Mouse (Mus musculus) hindbrain, embryonic 16.5 days (tissue): ENCODE measurements around the gene Mink1. TPM values are rescaled to one million over a fixed set of nuclear protein-coding genes. Genes with fewer than 3 reads are reported as not detected.
"Not testable (repeated sequence)": the region's sequence is repeated elsewhere in the genome, so short reads cannot be mapped to it uniquely, and the experiment has no call there.

ENCODE experiments used
- ATAC-seq: fragments of 200-750 bp; cut with Nextera tagmentation; 2 replicates; pipeline ENCODE4 v1.8.0; 2017; ENCODE audit warnings: moderate TSS enrichment, moderate library complexity
- H3K27ac ChIP-seq: fragments of 300-500 bp; sonication (generic); 2 replicates; pipeline ENCODE4 v1.5.1; 2014; ENCODE audit warnings: low read depth, mild to moderate bottlenecking, control low read depth, low read length, moderate library complexity
- H3K27me3 ChIP-seq: fragments of 300-500 bp; sonication (generic); replicated peaks from 2 replicates; pipeline ENCODE4 v1.6.1; 2014; ENCODE audit warnings: low read length; ENCODE audit not compliant: control insufficient read depth, insufficient read depth
- H3K36me3 ChIP-seq: fragments of 300-500 bp; sonication (generic); 2 replicates; pipeline ENCODE4 v1.6.1; 2014; ENCODE audit warnings: mild to moderate bottlenecking, low read length, moderate library complexity, mixed read lengths; ENCODE audit not compliant: control insufficient read depth, insufficient read depth
- H3K4me1 ChIP-seq: fragments of 300-500 bp; sonication (generic); 2 replicates; pipeline ENCODE4 v1.6.1; 2014; ENCODE audit warnings: low read depth, low read length; ENCODE audit not compliant: control insufficient read depth, insufficient read depth
- H3K4me2 ChIP-seq: fragments of 300-500 bp; sonication (generic); 2 replicates; pipeline ENCODE4 v1.6.1; 2014; ENCODE audit warnings: mild to moderate bottlenecking, low read length, control low read depth, moderate library complexity
- H3K4me3 ChIP-seq: fragments of 300-500 bp; sonication (generic); 2 replicates; pipeline ENCODE4 v1.5.1; 2014; ENCODE audit warnings: mild to moderate bottlenecking, low read length, control low read depth, moderate library complexity
- H3K9ac ChIP-seq: fragments of 300-500 bp; sonication (generic); 2 replicates; pipeline ENCODE4 v1.6.1; 2014; ENCODE audit warnings: low read depth, mild to moderate bottlenecking, control low read depth, low read length, moderate library complexity
- H3K9me3 ChIP-seq: fragments of 300-500 bp; sonication (generic); 2 replicates; pipeline ENCODE4 v1.6.1; 2014; ENCODE audit warnings: mild to moderate bottlenecking, low read length, moderate library complexity; ENCODE audit not compliant: control insufficient read depth
- WGBS: fragments of 180-500 bp; shearing (Covaris S2); extraction: QIAGEN DNeasy Blood & Tissue Kit; methylation state at CpG from one replicate; pipeline ENCODE4 v1.1.7; 2014; 5-methylcytosine and 5-hydroxymethylcytosine counted together
- polyA plus RNA-seq: library from polyadenylated mRNA; unstranded; fragments of >200 nt; fragmentation: Nextera tagmentation; extraction: Ambion mirVana; gene quantifications from 2 replicates; pipeline ENCODE4 v1.2.1, GENCODE M21; 2015

Mink1 gene
- polyA plus RNA-seq, 1 experiment from 2014 or later, result 14.4 TPM

- Histone ChIP-seq H3K4me3 (peak overlapping the region; percentile 74), H3K36me3 (peaks cover 23% of the 10 kb centered on the region), H3K27me3 (no peaks in the 10 kb centered on the region), H3K4me2 (peak overlapping the region; percentile 60), H3K9me3 (no peaks in the 10 kb centered on the region), H3K9ac (peak overlapping the region; percentile 33; the same call in 1 of the 2 replicates), H3K4me1 (peaks cover 12% of the 10 kb centered on the region), H3K27ac (no peak overlapping the region)
- WGBS, result 9% methylated on average over 8 of the region's 8 CpGs
- ATAC-seq, result peak; percentile 28
Measured at GRCm38 (mm10) chr11:70524782-70525181, 37.9 kb upstream of the Mink1 start.

GRCm38 (mm10) chr11:70525184-70525678, 37.5 kb upstream of the Mink1 start, which contains the start of gene Psmb6:
Gene Psmb6 (plus strand): TSS chr11:70525367.
- Histone ChIP-seq H3K4me1 (peaks cover 10% of the 10 kb centered on the region), H3K4me2 (peak within 1 kb of the TSS; percentile 73), H3K36me3 (peaks cover 23% of the 10 kb centered on the region), H3K4me3 (peak within 1 kb of the TSS; percentile 74), H3K27me3 (no peaks in the 10 kb centered on the region), H3K9me3 (no peaks in the 10 kb centered on the region), H3K27ac (peak within 1 kb of the TSS; percentile 66; the same call in 1 of the 2 replicates), H3K9ac (peak within 1 kb of the TSS; percentile 76)
- under 1% methylated on average over 25 of the region's 26 CpGs for WGBS
- ATAC-seq, result peak; percentile 96

- Histone ChIP-seq H3K4me3 (peak overlapping the region; percentile 74), H3K27me3 (no peaks in the 10 kb centered on the region), H3K9me3 (no peaks in the 10 kb centered on the region), H3K4me2 (peak overlapping the region; percentile 73), H3K36me3 (peaks cover 23% of the 10 kb centered on the region), H3K27ac (peak overlapping the region; percentile 66; the same call in 1 of the 2 replicates), H3K4me1 (peaks cover 10% of the 10 kb centered on the region), H3K9ac (peak overlapping the region; percentile 76)
- peak; percentile 18 for ATAC-seq
- 4% methylated on average over 12 of the region's 12 CpGs for WGBS
Measured at GRCm38 (mm10) chr11:70525726-70526125, 37.0 kb upstream of the Mink1 start.

GRCm38 (mm10) chr11:70526211-70526610, 36.5 kb upstream of the Mink1 start:
- Histone ChIP-seq H3K4me1 (peaks cover 10% of the 10 kb centered on the region), H3K27ac (no peak overlapping the region), H3K36me3 (peaks cover 23% of the 10 kb centered on the region), H3K9me3 (no peaks in the 10 kb centered on the region), H3K4me3 (peak overlapping the region; percentile 74), H3K4me2 (peak overlapping the region; percentile 73), H3K9ac (peak overlapping the region; percentile 76; the same call in 1 of the 2 replicates), H3K27me3 (no peaks in the 10 kb centered on the region)
- 89% methylated on average over 11 of the region's 12 CpGs for whole genome bisulfite sequencing
- no peak for ATAC-seq

GRCm38 (mm10) chr11:70528610-70529009, 34.1 kb upstream of the Mink1 start:
- H3K9me3 ChIP-seq, result no peaks in the 10 kb centered on the region
- no peak overlapping the region for H3K4me3 ChIP-seq
- no peaks in the 10 kb centered on the region for H3K27me3 ChIP-seq
- no peak overlapping the region for H3K27ac ChIP-seq
- no peak overlapping the region for H3K4me2 ChIP-seq
- peaks cover 23% of the 10 kb centered on the region for H3K36me3 ChIP-seq
- 88% methylated on average over 7 of the region's 7 CpGs for WGBS
- H3K4me1 ChIP-seq, result peaks cover 10% of the 10 kb centered on the region
- H3K9ac ChIP-seq, result no peak overlapping the region
- ATAC-seq, result no peak

- H3K27ac ChIP-seq, result not testable (repeated sequence)
- 90% methylated on average over 2 of the region's 2 CpGs for WGBS
Measured at GRCm38 (mm10) chr11:70531065-70531464, 31.6 kb upstream of the Mink1 start.

GRCm38 (mm10) chr11:70532839-70533238, 29.8 kb upstream of the Mink1 start, which contains the start of gene Gm40193:
Gene Gm40193 (minus strand): TSS chr11:70532939.
- no peaks in the 10 kb centered on the region for H3K9me3 ChIP-seq
- no peak within 1 kb of the TSS for H3K27ac ChIP-seq
- 81% methylated on average over 6 of the region's 6 CpGs for WGBS
- no peak for ATAC-seq
- no peak within 1 kb of the TSS for H3K9ac ChIP-seq
- H3K4me2 ChIP-seq, result no peak within 1 kb of the TSS
- no peak within 1 kb of the TSS for H3K4me3 ChIP-seq
- no peaks in the 10 kb centered on the region for H3K4me1 ChIP-seq
- no peaks in the 10 kb centered on the region for H3K27me3 ChIP-seq
- peaks cover 10% of the 10 kb centered on the region for H3K36me3 ChIP-seq

More at GRCm38 (mm10) chr11:70531065-70531464, 31.6 kb upstream of the Mink1 start:
- not testable (repeated sequence) for H3K9me3 ChIP-seq, H3K4me1 ChIP-seq, H3K27me3 ChIP-seq, H3K9ac ChIP-seq, H3K4me3 ChIP-seq, H3K4me2 ChIP-seq, ATAC-seq
- H3K36me3 ChIP-seq, result peaks cover 23% of the 10 kb centered on the region

GRCm38 (mm10) chr11:70539423-70539822, 23.3 kb upstream of the Mink1 start:
- H3K4me3 ChIP-seq, result peak overlapping the region; percentile 57
- no peaks in the 10 kb centered on the region; the same call in 1 of the 2 replicates for H3K27me3 ChIP-seq
- peaks cover 8% of the 10 kb centered on the region for H3K4me1 ChIP-seq
- H3K27ac ChIP-seq, result no peak overlapping the region
- no peaks in the 10 kb centered on the region for H3K36me3 ChIP-seq
- H3K9me3 ChIP-seq, result no peaks in the 10 kb centered on the region
- ATAC-seq, result no peak
- WGBS, result 14% methylated on average over 9 of the region's 9 CpGs
- H3K9ac ChIP-seq, result peak overlapping the region; percentile 74
- peak overlapping the region; percentile 65 for H3K4me2 ChIP-seq

GRCm38 (mm10) chr11:70539877-70540587, 22.6 kb upstream of the Mink1 start, which contains the start of gene Pld2:
Gene Pld2 (plus strand): TSS chr11:70540064.
- H3K27ac ChIP-seq, result peak within 1 kb of the TSS; percentile 68
- peak; percentile 94 for ATAC-seq
- WGBS, result under 1% methylated on average over 43 of the region's 65 CpGs

More at GRCm38 (mm10) chr11:70539877-70540587, 22.6 kb upstream of the Mink1 start, which contains the start of gene Pld2:
- H3K4me3 ChIP-seq, result peak within 1 kb of the TSS; percentile 57
- H3K27me3 ChIP-seq, result no peaks in the 10 kb centered on the region; the same call in 1 of the 2 replicates
- H3K4me1 ChIP-seq, result peaks cover 8% of the 10 kb centered on the region
- H3K36me3 ChIP-seq, result no peaks in the 10 kb centered on the region
- peak within 1 kb of the TSS; percentile 74 for H3K9ac ChIP-seq
- H3K9me3 ChIP-seq, result no peaks in the 10 kb centered on the region
- H3K4me2 ChIP-seq, result peak within 1 kb of the TSS; percentile 65
